Mouse (Mus musculus): ENCODE data around the gene Sgpl1. TPM values are rescaled to one million over a fixed set of nuclear protein-coding genes. Genes with fewer than 3 reads are reported as not detected.

The Sgpl1 gene
- polyA plus RNA-seq, 1 experiment from 2014 or later, result 91.0 TPM

DNA sequence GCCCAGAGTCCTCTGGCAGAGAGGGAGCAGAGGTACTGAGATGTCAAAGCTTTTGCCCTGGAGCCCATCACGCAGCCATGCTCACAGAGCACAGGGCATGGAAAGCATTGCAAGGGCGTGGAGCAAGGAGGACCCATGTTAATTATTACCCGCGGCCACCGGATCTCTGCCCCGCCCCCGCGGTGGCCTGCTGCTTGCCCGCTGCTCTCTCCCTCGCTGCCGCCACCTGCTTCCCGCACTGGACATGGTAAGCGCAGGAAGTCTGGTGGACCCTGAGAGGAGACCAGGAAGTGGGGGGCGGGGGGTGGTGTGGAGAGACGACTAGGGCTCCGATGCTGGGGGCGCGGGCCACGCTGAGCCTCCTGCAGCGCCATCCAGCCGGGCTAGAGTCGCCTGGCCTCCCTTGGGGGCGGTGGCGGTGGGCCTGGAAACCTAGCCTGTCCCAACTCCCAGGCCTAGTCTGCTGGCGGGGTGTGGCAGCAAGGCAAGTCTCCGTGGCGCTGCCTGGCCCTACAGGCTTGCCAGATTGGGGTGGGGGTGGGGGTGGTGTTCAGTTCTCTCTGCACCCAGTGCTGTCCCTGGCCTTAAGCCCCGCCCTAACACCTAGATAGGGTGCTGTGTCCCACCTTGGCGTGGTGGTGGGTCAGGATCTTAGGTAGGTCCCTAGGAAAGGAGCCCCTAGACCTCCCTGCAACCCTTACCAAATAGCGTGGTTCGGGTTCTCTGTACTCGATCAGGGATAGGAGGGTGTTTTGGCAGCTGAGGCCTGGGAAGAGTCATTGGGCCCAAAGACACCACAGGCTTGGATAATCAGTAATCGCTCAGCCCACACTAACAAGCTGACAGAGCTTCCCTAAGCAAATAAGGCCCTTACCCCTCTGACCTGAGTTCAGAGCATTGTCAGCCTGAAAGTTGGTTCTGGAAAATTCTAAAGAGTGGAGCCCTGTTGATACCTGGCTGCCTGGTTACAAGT lies 58.0 kb downstream of the Sgpl1 start, which contains the start of gene Pcbd1:
Pcbd1 (plus strand) TSS at position 162 of the 973 bp plus-strand sequence.
- H3K4me3 ChIP-seq (ENCODE audit: low read depth, low read length), result peak within 1 kb of the TSS; percentile 37
- H3K27me3 ChIP-seq (ENCODE audit: control insufficient read depth, insufficient read depth, low read length), result no peaks in the 10 kb centered on the region
- H3K9ac ChIP-seq (ENCODE audit: low read length), result peak within 1 kb of the TSS; percentile 66
- no peaks in the 10 kb centered on the region for H3K36me3 ChIP-seq (ENCODE audit: control insufficient read depth, insufficient read depth, low read length)
- H3K4me1 ChIP-seq (ENCODE audit: control insufficient read depth, insufficient read depth, low read length), result peaks cover 7% of the 10 kb centered on the region
- H3K9me3 ChIP-seq (ENCODE audit: control insufficient read depth, low read length), result no peaks in the 10 kb centered on the region
- 8% methylated on average over 33 of the region's 33 CpGs for WGBS
- peak within 1 kb of the TSS; percentile 85 for H3K4me2 ChIP-seq (ENCODE audit: low read depth, severe bottlenecking)
- H3K27ac ChIP-seq (replicated peaks; ENCODE audit: low read depth, low read length), result peak within 1 kb of the TSS; percentile 52; the same call in 1 of the 2 replicates
- DNase-seq (ENCODE audit: low spot score) (peak; percentile 78), ATAC-seq (ENCODE audit: insufficient number of reproducible peaks, low FRiP score, low TSS enrichment, low read depth) (0 out of 2 replicates have a peak, but pooled peaks have one; percentile 57)

DNA sequence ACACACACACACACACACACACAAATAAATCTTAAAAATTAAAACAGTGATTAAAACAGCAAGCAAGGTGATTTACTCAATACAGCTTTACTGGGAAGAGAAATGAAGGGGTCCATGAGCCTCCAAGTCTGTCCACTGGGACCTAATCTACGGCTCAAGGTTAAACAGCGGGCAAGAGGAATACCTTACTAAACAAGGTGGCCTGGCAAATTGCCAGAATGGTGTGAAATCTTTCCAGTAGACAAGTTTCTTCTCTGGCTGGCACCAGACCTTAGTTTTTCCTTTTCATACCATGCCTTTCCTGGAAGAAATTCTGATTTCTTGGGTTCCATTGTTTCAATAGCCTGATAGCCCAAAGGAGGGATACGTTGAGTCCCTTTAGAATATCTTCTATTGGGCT lies 59.0 kb downstream of the Sgpl1 start:
- DNase-seq (ENCODE audit: low spot score), result no peak
- Histone ChIP-seq H3K9me3 (ENCODE audit: control insufficient read depth, low read length) (no peaks in the 10 kb centered on the region), H3K4me2 (ENCODE audit: low read depth, severe bottlenecking) (no peak overlapping the region), H3K9ac (ENCODE audit: low read length) (no peak overlapping the region), H3K27ac (replicated peaks; ENCODE audit: low read depth, low read length) (no peak overlapping the region), H3K4me3 (ENCODE audit: low read depth, low read length) (no peak overlapping the region), H3K4me1 (ENCODE audit: control insufficient read depth, insufficient read depth, low read length) (peaks cover 7% of the 10 kb centered on the region), H3K36me3 (ENCODE audit: control insufficient read depth, insufficient read depth, low read length) (no peaks in the 10 kb centered on the region), H3K27me3 (ENCODE audit: control insufficient read depth, insufficient read depth, low read length) (no peaks in the 10 kb centered on the region)
- 92% methylated on average over 3 of the region's 3 CpGs for WGBS
- ATAC-seq (ENCODE audit: insufficient number of reproducible peaks, low FRiP score, low TSS enrichment, low read depth), result no peak

DNA sequence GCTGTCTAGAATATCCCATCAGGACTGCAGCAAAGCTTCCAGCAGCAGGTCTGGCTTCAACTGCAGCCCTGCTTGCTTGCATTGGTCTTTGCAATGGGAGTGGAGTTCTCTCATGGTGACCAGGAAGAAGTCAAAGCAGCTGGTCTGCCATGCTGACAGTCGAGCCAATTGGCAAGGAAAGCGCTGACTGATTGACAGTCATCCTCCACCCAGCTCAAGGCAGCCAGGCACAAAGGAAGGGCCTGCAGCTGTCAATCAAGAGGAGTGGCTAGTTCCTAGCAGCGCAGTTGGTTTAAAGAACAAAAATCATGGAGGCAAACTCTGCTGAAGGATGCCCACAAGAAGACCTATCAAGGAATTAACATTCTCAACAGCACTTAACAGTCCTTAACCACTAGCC lies 61.0 kb downstream of the Sgpl1 start:
- H3K27ac ChIP-seq (replicated peaks; ENCODE audit: low read depth, low read length), result no peak overlapping the region
- DNase-seq (ENCODE audit: low spot score), result no peak

DNA sequence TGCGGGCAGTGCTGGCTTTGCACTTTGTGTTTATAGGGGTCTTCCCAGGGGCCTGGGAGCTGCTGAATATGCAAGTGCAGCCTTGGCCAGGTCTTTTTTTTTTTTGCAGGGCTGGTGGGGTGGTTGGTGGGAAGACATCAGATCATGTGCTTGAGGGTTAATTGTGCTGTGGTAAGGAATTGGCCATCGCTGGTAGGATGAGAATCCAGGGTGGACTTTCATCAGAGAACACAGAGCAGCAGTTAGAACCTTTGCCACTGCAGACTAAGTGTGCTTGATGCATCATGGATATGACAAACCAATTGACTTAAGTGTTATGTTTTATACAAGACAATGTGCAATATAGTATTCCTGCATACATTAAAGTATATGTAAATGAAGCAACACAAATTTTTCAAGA lies 62.1 kb downstream of the Sgpl1 start:
- WGBS, result 62% methylated on average over 2 of the region's 2 CpGs
- no peaks in the 10 kb centered on the region for H3K36me3 ChIP-seq (ENCODE audit: control insufficient read depth, insufficient read depth, low read length)

More for the DNA sequence above, 61.0 kb downstream of the Sgpl1 start:
- no peak overlapping the region for H3K4me2 ChIP-seq (ENCODE audit: low read depth, severe bottlenecking)
- H3K4me3 ChIP-seq (ENCODE audit: low read depth, low read length), result no peak overlapping the region
- H3K36me3 ChIP-seq (ENCODE audit: control insufficient read depth, insufficient read depth, low read length), result no peaks in the 10 kb centered on the region
- H3K4me1 ChIP-seq (ENCODE audit: control insufficient read depth, insufficient read depth, low read length), result peaks cover 7% of the 10 kb centered on the region
- H3K9me3 ChIP-seq (ENCODE audit: control insufficient read depth, low read length), result no peaks in the 10 kb centered on the region
- ATAC-seq (ENCODE audit: insufficient number of reproducible peaks, low FRiP score, low TSS enrichment, low read depth), result no peak
- 48% methylated on average over 3 of the region's 3 CpGs for WGBS
- no peaks in the 10 kb centered on the region for H3K27me3 ChIP-seq (ENCODE audit: control insufficient read depth, insufficient read depth, low read length)
- no peak overlapping the region for H3K9ac ChIP-seq (ENCODE audit: low read length)

DNA sequence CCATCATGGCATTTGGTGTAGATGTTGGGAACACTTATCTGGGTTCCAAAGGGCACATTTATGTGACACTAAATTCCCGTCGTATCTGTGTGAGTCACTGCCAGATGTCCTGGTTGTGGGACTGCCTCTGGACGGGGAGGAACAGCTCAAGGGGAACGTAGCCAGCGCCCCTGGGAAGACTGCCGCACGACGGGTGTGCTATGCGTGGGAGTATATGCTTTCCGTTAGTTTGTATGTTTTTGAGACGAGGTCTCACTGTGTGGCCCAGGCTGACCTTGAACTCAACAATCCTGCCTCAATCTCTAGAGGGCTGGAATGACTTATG lies 66.6 kb downstream of the Sgpl1 start:
- Histone ChIP-seq H3K4me3 (ENCODE audit: low read depth, low read length) (no peak overlapping the region), H3K9ac (ENCODE audit: low read length) (no peak overlapping the region), H3K4me2 (ENCODE audit: low read depth, severe bottlenecking) (no peak overlapping the region), H3K27ac (replicated peaks; ENCODE audit: low read depth, low read length) (no peak overlapping the region), H3K4me1 (ENCODE audit: control insufficient read depth, insufficient read depth, low read length) (no peaks in the 10 kb centered on the region), H3K36me3 (ENCODE audit: control insufficient read depth, insufficient read depth, low read length) (no peaks in the 10 kb centered on the region), H3K27me3 (ENCODE audit: control insufficient read depth, insufficient read depth, low read length) (no peaks in the 10 kb centered on the region), H3K9me3 (ENCODE audit: control insufficient read depth, low read length) (no peaks in the 10 kb centered on the region)
- DNase-seq (ENCODE audit: low spot score) (no peak), ATAC-seq (ENCODE audit: insufficient number of reproducible peaks, low FRiP score, low TSS enrichment, low read depth) (no peak)
- whole genome bisulfite sequencing, result 87% methylated on average over 11 of the region's 11 CpGs

More for the DNA sequence above, 62.1 kb downstream of the Sgpl1 start:
- no peak for DNase-seq (ENCODE audit: low spot score)
- no peaks in the 10 kb centered on the region for H3K9me3 ChIP-seq (ENCODE audit: control insufficient read depth, low read length)
- H3K4me2 ChIP-seq (ENCODE audit: low read depth, severe bottlenecking), result no peak overlapping the region
- no peak for ATAC-seq (ENCODE audit: insufficient number of reproducible peaks, low FRiP score, low TSS enrichment, low read depth)
- no peak overlapping the region for H3K4me3 ChIP-seq (ENCODE audit: low read depth, low read length)
- no peak overlapping the region for H3K9ac ChIP-seq (ENCODE audit: low read length)
- no peaks in the 10 kb centered on the region for H3K27me3 ChIP-seq (ENCODE audit: control insufficient read depth, insufficient read depth, low read length)
- H3K4me1 ChIP-seq (ENCODE audit: control insufficient read depth, insufficient read depth, low read length), result peaks cover 7% of the 10 kb centered on the region
- no peak overlapping the region for H3K27ac ChIP-seq (replicated peaks; ENCODE audit: low read depth, low read length)

DNA sequence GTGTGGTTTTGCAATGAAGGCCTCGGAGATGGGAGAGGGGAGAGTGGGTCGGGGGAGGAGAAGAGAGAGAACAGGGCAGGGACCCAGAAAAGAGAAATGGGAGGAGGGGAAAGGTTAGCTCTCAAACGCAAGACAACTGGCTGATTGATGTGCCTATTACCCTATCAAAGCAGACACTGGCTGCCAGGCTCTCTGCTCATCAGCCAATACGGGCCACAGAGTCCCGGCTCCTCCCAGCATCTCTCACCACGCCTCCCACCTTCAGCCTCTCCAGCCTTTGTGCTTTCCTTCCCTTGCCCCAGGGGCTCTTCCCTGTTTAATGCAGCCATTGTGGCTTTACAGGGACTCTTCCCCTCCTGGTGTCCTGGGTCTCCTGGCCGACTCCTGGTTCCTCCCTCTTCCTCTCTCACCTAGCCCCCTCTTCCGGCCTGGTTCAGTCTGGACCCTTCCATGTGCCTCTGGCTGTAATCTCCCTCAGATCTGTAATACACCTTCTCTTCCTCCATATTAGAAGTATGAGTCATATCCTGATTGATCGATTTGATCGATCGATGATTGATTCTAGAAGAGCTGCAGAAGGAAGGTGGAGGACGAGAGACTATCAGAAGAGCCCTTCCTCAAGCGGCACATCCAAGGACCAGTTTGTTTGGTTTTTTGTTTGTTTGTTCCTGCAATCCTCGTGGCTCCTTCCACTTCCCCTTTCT lies 67.1 kb downstream of the Sgpl1 start:
- Histone ChIP-seq H3K4me3 (ENCODE audit: low read depth, low read length) (no peak overlapping the region), H3K4me1 (ENCODE audit: control insufficient read depth, insufficient read depth, low read length) (no peaks in the 10 kb centered on the region), H3K27ac (replicated peaks; ENCODE audit: low read depth, low read length) (no peak overlapping the region), H3K9ac (ENCODE audit: low read length) (no peak overlapping the region), H3K9me3 (ENCODE audit: control insufficient read depth, low read length) (no peaks in the 10 kb centered on the region), H3K4me2 (ENCODE audit: low read depth, severe bottlenecking) (no peak overlapping the region), H3K27me3 (ENCODE audit: control insufficient read depth, insufficient read depth, low read length) (no peaks in the 10 kb centered on the region), H3K36me3 (ENCODE audit: control insufficient read depth, insufficient read depth, low read length) (no peaks in the 10 kb centered on the region)
- WGBS, result 45% methylated on average over 14 of the region's 14 CpGs
- ATAC-seq (ENCODE audit: insufficient number of reproducible peaks, low FRiP score, low TSS enrichment, low read depth), result peak; percentile 82
- DNase-seq (ENCODE audit: low spot score), result peak; percentile 79

DNA sequence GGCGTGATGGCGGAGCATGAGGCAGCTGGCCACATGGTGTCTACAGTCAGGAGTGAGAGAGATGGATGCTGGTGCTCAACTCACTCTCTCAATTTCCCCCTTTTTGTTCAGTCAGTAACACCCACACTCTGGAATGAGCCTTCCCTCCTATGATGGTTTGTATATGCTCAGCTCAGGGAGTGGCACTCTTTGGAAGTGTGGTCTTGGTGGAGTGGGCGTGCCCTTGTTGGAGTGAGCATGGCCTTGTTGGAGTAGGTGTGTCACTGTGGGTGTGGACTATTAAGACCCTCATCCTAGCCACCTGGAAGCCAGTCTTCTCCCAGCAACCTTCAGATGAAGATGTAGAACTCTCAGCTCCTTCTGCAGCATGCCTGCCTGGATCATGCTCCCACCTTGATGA lies 71.9 kb downstream of the Sgpl1 start:
- no peaks in the 10 kb centered on the region for H3K36me3 ChIP-seq (ENCODE audit: control insufficient read depth, insufficient read depth, low read length)
- H3K4me2 ChIP-seq (ENCODE audit: low read depth, severe bottlenecking), result no peak overlapping the region
- H3K9ac ChIP-seq (ENCODE audit: low read length), result no peak overlapping the region
- ATAC-seq (ENCODE audit: insufficient number of reproducible peaks, low FRiP score, low TSS enrichment, low read depth) (no peak), DNase-seq (ENCODE audit: low spot score) (no peak)
- H3K9me3 ChIP-seq (ENCODE audit: control insufficient read depth, low read length), result no peaks in the 10 kb centered on the region
- WGBS, result 90% methylated on average over 3 of the region's 3 CpGs
- H3K4me1 ChIP-seq (ENCODE audit: control insufficient read depth, insufficient read depth, low read length), result no peaks in the 10 kb centered on the region
- H3K4me3 ChIP-seq (ENCODE audit: low read depth, low read length), result no peak overlapping the region
- H3K27ac ChIP-seq (replicated peaks; ENCODE audit: low read depth, low read length), result no peak overlapping the region
- H3K27me3 ChIP-seq (ENCODE audit: control insufficient read depth, insufficient read depth, low read length), result no peaks in the 10 kb centered on the region

DNA sequence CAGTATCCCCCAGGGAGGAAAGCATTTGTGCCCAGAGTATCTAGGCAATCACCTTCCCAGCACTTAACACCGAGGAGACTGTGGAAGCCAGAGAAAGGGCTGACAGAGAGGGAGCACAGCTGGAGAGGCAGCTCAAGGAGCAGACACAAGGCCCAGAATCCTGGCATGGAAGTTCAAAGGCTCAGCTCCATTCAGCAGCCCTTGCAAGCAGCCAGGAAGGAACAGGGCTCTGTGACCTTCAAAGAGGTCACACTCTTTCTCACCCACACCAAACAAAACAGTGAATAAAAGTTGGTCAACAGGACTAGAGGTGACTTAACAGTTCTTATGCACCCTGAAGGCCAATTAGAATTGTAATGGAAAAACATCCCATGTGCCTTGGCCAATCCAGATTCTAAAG lies 72.9 kb downstream of the Sgpl1 start:
- Histone ChIP-seq H3K27ac (replicated peaks; ENCODE audit: low read depth, low read length) (no peak overlapping the region), H3K27me3 (ENCODE audit: control insufficient read depth, insufficient read depth, low read length) (no peaks in the 10 kb centered on the region), H3K9ac (ENCODE audit: low read length) (no peak overlapping the region), H3K4me3 (ENCODE audit: low read depth, low read length) (no peak overlapping the region), H3K36me3 (ENCODE audit: control insufficient read depth, insufficient read depth, low read length) (no peaks in the 10 kb centered on the region), H3K4me2 (ENCODE audit: low read depth, severe bottlenecking) (no peak overlapping the region), H3K4me1 (ENCODE audit: control insufficient read depth, insufficient read depth, low read length) (no peaks in the 10 kb centered on the region), H3K9me3 (ENCODE audit: control insufficient read depth, low read length) (no peaks in the 10 kb centered on the region)
- WGBS, result 7% methylated on average over 1 of the region's 1 CpGs
- no peak for DNase-seq (ENCODE audit: low spot score)
- no peak for ATAC-seq (ENCODE audit: insufficient number of reproducible peaks, low FRiP score, low TSS enrichment, low read depth)

Measured in limb, embryonic 11.5 days (tissue).